Mouse (Mus musculus) G1E (cell line): ENCODE results near the gene Prdm13. TPM values are rescaled to one million over a fixed set of nuclear protein-coding genes. Genes with fewer than 3 reads are reported as not detected.

Experiments
- ATAC-seq: 2 replicates; pipeline ENCODE4 v1.8.0; 2016; ENCODE audit warnings: mild to moderate bottlenecking; ENCODE audit not compliant: insufficient number of reproducible peaks, poor library complexity, low FRiP score, severe bottlenecking; ENCODE audit errors: extremely low read depth
- DNase-seq: peaks from one replicate; pipeline ENCODE4 v3.0.0; 2012; ENCODE audit warnings: low spot score
- H3K27me3 ChIP-seq: 2 replicates; pipeline ENCODE4 v1.6.1; 2012; ENCODE audit warnings: mild to moderate bottlenecking, low read length, inconsistent platforms; ENCODE audit not compliant: insufficient read depth
- H3K36me3 ChIP-seq: replicated peaks from 2 replicates; pipeline ENCODE3; 2012; ENCODE audit warnings: mild to moderate bottlenecking, inconsistent platforms
- H3K4me1 ChIP-seq: 2 replicates; pipeline ENCODE4 v1.6.1; 2012; ENCODE audit warnings: low read depth, low read length, inconsistent platforms, mixed read lengths; ENCODE audit not compliant: insufficient read depth
- H3K4me3 ChIP-seq: 2 replicates; pipeline ENCODE4 v1.5.1; 2012; ENCODE audit warnings: low read depth, mild to moderate bottlenecking, inconsistent platforms, low read length, moderate library complexity, mixed read lengths
- H3K9me3 ChIP-seq: replicated peaks from 2 replicates; pipeline ENCODE4 v1.6.1; 2012; ENCODE audit warnings: inconsistent platforms
- CTCF ChIP-seq: IDR thresholded peaks from 2 replicates; pipeline ENCODE4 v1.5.1; 2012; ENCODE audit warnings: low read depth, low read length, inconsistent platforms, mixed read lengths
- GATA1 ChIP-seq: IDR thresholded peaks from 2 replicates; pipeline ENCODE4 v1.6.1; 2012; ENCODE audit warnings: borderline replicate concordance, low read length, inconsistent platforms, mixed read lengths
- GATA2 ChIP-seq: IDR thresholded peaks from 2 replicates; pipeline ENCODE4 v1.6.1; 2012; ENCODE audit warnings: low read depth, low read length, inconsistent platforms, borderline replicate concordance
- POLR2AphosphoS5 ChIP-seq: IDR thresholded peaks from 2 replicates; pipeline ENCODE4 v1.6.1; 2012; ENCODE audit warnings: low read depth, low read length, inconsistent platforms; ENCODE audit not compliant: insufficient replicate concordance
- TAL1 ChIP-seq: conservative IDR thresholded peaks from 2 replicates; pipeline ENCODE4 v1.6.1; 2012; ENCODE audit warnings: low read depth, low read length, inconsistent platforms, mixed read lengths
- polyA plus RNA-seq: library from polyadenylated mRNA; stranded (reverse); fragments of >175 nt; gene quantifications from 2 replicates; pipeline ENCODE4 v1.2.3, GENCODE M21; 2012
- total RNA-seq, 2 experiments: library from RNA; stranded (forward) in 1 of 2; stranded (reverse) in 1 of 2; fragments of 200-1000 nt in 1 of 2; fragments of >200 nt in 1 of 2; fragmentation: Nextera tagmentation in 1 of 2; gene quantifications; 2 replicates each; pipeline ENCODE4 v1.2.3; 2014 to 2017

Gene Prdm13
- total and polyA plus RNA-seq, 3 experiments: 0.05 TPM; not detected in 2

GRCm38 (mm10) chr4:21678975-21679623 lies 6.7 kb downstream of the Prdm13 start:
- TF ChIP-seq GATA2 (no peak), TAL1 (no peak)
- no peaks in the 10 kb centered on the region for H3K36me3 ChIP-seq
- peaks cover 16% of the 10 kb centered on the region for H3K9me3 ChIP-seq
- peaks cover 8% of the 10 kb centered on the region; the same call in 1 of the 2 replicates for H3K27me3 ChIP-seq
- H3K4me3 ChIP-seq: no peak overlapping the region
- no peaks in the 10 kb centered on the region; the same call in 1 of the 2 replicates for H3K4me1 ChIP-seq
- ATAC-seq (no peak), DNase-seq (no peak)

- no peak for DNase-seq
- H3K36me3 ChIP-seq: no peaks in the 10 kb centered on the region
- H3K27me3 ChIP-seq: peaks cover 10% of the 10 kb centered on the region; the same call in 1 of the 2 replicates
- H3K4me3 ChIP-seq: no peak overlapping the region
- TF ChIP-seq GATA2 (no peak), GATA1 (no peak), CTCF (no peak)
- H3K9me3 ChIP-seq: peaks cover 16% of the 10 kb centered on the region
- no peak for ATAC-seq
- H3K4me1 ChIP-seq: no peaks in the 10 kb centered on the region; the same call in 1 of the 2 replicates
Measured at GRCm38 (mm10) chr4:21678101-21678974, 7.4 kb downstream of the Prdm13 start.

DNA sequence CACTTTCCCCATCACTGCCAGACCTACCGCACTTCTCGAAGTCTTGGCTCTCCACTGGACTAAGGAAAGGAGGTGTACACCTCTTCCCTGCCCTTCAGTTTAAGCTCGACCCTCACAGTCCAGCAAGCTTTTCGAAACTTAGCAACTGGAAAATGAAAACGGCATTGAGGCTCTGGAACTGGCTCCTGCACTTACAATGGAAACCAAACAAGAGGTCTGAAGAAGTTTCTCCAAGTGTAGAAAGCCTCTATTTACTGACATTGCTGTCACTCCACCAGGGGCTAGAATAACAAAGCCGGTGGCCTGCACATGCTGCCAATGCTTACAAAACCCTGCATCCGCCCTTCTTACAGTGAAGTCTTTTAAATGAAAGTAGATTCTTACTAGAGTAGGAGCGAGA lies 11.1 kb downstream of the Prdm13 start:
- Histone ChIP-seq H3K36me3 (no peaks in the 10 kb centered on the region), H3K4me3 (no peak overlapping the region), H3K9me3 (peaks cover 15% of the 10 kb centered on the region), H3K27me3 (peaks cover 10% of the 10 kb centered on the region; the same call in 1 of the 2 replicates), H3K4me1 (no peaks in the 10 kb centered on the region; the same call in 1 of the 2 replicates)
- TF ChIP-seq POLR2AphosphoS5 (no peak), GATA1 (no peak), TAL1 (no peak), CTCF (no peak), GATA2 (no peak)
- ATAC-seq: no peak
- no peak for DNase-seq

DNA sequence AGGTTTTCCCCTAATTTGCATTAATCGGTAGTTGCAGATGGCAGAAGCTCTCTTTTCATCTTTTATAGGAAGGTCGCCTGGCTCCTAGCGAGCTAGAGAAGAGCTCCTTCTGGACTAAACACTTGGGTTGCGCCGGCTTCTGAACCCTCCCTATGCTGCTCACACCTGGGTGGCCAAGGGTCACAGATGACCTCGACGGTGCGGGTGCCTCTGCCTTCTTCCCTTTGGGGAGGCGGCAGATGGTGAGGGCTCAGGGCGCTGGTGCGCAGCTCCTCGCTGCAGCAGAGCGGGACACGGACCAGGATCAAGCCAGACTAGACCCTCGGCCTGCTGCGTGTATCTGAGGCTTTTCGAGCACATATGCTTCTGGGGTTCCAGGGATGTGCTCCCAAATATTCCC lies 11.7 kb downstream of the Prdm13 start:
- TF ChIP-seq POLR2AphosphoS5: no peak
- TF ChIP-seq GATA1: no peak
- TF ChIP-seq CTCF: no peak
- TF ChIP-seq TAL1: no peak
- no peak for TF ChIP-seq GATA2
- no peak for DNase-seq
- H3K27me3 ChIP-seq: peaks cover 10% of the 10 kb centered on the region; the same call in 1 of the 2 replicates
- no peaks in the 10 kb centered on the region; the same call in 1 of the 2 replicates for H3K4me1 ChIP-seq
- no peak overlapping the region for H3K4me3 ChIP-seq
- H3K36me3 ChIP-seq: no peaks in the 10 kb centered on the region
- no peak for ATAC-seq
- peaks cover 8% of the 10 kb centered on the region for H3K9me3 ChIP-seq

DNA sequence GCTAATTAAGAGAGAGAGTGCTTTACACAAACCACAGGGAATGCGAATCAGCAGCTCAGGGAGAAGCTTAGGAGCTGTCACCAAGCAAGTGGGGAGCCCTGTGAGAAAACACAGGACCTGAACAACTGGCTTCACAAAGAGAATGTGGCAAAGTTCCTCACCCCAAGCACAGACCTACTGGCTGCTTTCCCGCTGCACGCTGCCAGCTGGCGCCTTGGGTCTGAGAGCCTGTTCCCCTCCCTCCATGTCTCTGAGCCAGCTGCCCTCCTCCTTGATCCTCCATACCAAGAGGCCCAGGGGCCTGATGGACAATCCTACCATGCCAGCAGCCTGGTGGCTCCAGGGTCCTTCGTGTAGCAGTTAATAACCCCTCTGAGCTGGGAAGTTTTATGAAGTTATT lies 19.8 kb downstream of the Prdm13 start:
- Histone ChIP-seq H3K36me3 (no peaks in the 10 kb centered on the region), H3K27me3 (peaks cover 7% of the 10 kb centered on the region), H3K9me3 (no peaks in the 10 kb centered on the region), H3K4me1 (no peaks in the 10 kb centered on the region), H3K4me3 (no peak overlapping the region)
- TF ChIP-seq CTCF: no peak
- no peak for TF ChIP-seq TAL1
- TF ChIP-seq GATA2: no peak
- no peak for TF ChIP-seq POLR2AphosphoS5
- ATAC-seq (no peak), DNase-seq (no peak)

GRCm38 (mm10) chr4:21658184-21658583 lies 27.6 kb downstream of the Prdm13 start:
- Histone ChIP-seq H3K4me3 (no peak overlapping the region), H3K4me1 (no peaks in the 10 kb centered on the region), H3K9me3 (no peaks in the 10 kb centered on the region), H3K27me3 (0 out of 2 replicates have a peak, but pooled peaks cover 3% of the 10 kb centered on the region), H3K36me3 (no peaks in the 10 kb centered on the region)
- ATAC-seq: no peak
- no peak for TF ChIP-seq POLR2AphosphoS5
- TF ChIP-seq TAL1: no peak
- no peak for TF ChIP-seq CTCF
- TF ChIP-seq GATA2: no peak
- TF ChIP-seq GATA1: no peak
- DNase-seq: no peak

DNA sequence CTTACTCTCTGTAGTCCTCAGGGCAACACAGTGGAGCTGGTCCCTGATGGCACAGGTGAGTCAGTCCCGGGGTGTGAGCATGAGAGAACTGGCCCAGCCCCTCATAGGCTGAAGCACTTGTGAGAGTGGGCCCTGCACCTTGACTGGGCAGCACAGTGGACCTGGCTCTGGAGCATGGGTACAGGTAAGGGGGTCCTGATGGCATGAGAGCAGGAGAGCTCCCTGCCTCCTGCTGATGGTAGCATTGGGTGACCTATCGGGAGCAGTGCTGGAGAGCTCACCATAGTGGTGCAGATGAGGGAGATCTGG lies 56.5 kb downstream of the Prdm13 start:
- no peaks in the 10 kb centered on the region for H3K36me3 ChIP-seq
- ATAC-seq (no peak), DNase-seq (no peak)
- no peak overlapping the region for H3K4me3 ChIP-seq
- no peaks in the 10 kb centered on the region for H3K4me1 ChIP-seq
- H3K9me3 ChIP-seq: no peaks in the 10 kb centered on the region
- H3K27me3 ChIP-seq: no peaks in the 10 kb centered on the region
- TF ChIP-seq POLR2AphosphoS5: no peak
- no peak for TF ChIP-seq TAL1
- no peak for TF ChIP-seq GATA1
- no peak for TF ChIP-seq GATA2
- no peak for TF ChIP-seq CTCF
